In the genomic region with DNA sequence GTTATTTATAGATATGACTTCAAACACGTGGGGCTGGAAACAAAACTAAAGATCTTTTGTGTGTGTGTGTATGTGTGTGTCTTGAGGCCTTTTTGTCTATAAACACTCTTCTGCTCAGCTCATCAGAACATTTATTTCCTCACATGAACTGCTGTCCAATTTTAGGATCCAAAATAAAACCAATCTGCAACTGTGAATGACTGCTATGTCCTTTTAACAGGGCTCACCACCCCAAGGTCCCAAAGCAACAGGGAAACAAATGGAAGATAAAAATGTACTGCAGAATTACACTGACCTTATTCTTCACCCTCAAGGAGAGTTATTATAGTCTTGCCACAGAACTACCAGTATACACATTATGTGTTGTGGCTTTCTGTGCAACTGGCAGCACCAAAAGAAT, we compare ENCODE assay signal across 20 mouse cellular contexts. TPM values are rescaled to one million over a fixed set of nuclear protein-coding genes. Genes with fewer than 3 reads are reported as not detected.
DNase-seq lines count a peak whose midpoint lies in the region; ATAC-seq and TF ChIP-seq lines count a peak whose summit lies in the region.
"Had no signal": no experiment of that assay in that cellular context is flagged by ENCODE, and none has a peak within 500 bp of the region (broad histone marks: within the 10 kb centered on the region; RNA-seq: fewer than 3 reads in every experiment).

No protein-coding gene starts in this region.

- WGBS in heart, adult 2 months: 11% methylated on average over 1 of the region's 1 CpGs
- WGBS in macrophage (ENCODE audit: missing documents): 43% methylated on average over 1 of the region's 1 CpGs
- 81% methylated on average over 1 of the region's 1 CpGs for WGBS in hindbrain, embryonic 13.5 days

- no peaks in the 10 kb centered on the region for H3K9me3 ChIP-seq in hindbrain, embryonic 13.5 days
- H3K9me3 ChIP-seq: embryonic facial prominence, embryonic 15.5 days; forebrain, embryonic 15.5 days; heart, embryonic 13.5 days; intestine, embryonic 15.5 days had no signal

- no peak for DNase-seq in heart, adult 2 months
- no peak for DNase-seq in heart, postnatal 4 days
- no peak for DNase-seq in layer of hippocampus, adult 2 months (ENCODE audit: low spot score in 2 of 2)
- DNase-seq in layer of hippocampus, postnatal 25 days (ENCODE audit: extremely low spot score in 1 of 2, low spot score in 1 of 2): no peak
- DNase-seq: adrenal gland, adult 8-10 months; adrenal gland, postnatal 36 days; cerebellum, adult 11 months; cerebellum, adult 8-10 months; cerebellum, postnatal 14 days; embryo, embryonic 11 days; gastrocnemius, postnatal 10 days; kidney, adult 18-20 months had no signal

- TF ChIP-seq EP300 in heart, adult 2 months (IDR thresholded peaks at IDR 0.05; ENCODE audit: insufficient read depth, low read depth, low read length): no peak

- peak overlapping the region; percentile 87 for H3K27ac ChIP-seq in heart, adult 2 months
- H3K27ac ChIP-seq in layer of hippocampus, adult 2 months: peak overlapping the region; percentile 32; the same call in 1 of the 2 replicates
- peak overlapping the region; percentile 22 for H3K27ac ChIP-seq in macrophage
- H3K27ac ChIP-seq in hindbrain, embryonic 13.5 days: no peak overlapping the region
- H3K27ac ChIP-seq: embryonic facial prominence, embryonic 15.5 days; forebrain, embryonic 15.5 days; heart, embryonic 13.5 days; hindbrain, embryonic 14.5 days; intestine, embryonic 15.5 days had no signal

- no peak for TF ChIP-seq POLR2A in heart, adult 2 months (IDR thresholded peaks at IDR 0.05; ENCODE audit: insufficient read depth, low read depth, low read length)

- no peak overlapping the region for H3K4me2 ChIP-seq in hindbrain, embryonic 13.5 days
- H3K4me2 ChIP-seq: embryonic facial prominence, embryonic 15.5 days; forebrain, embryonic 15.5 days; heart, embryonic 13.5 days; hindbrain, embryonic 14.5 days; intestine, embryonic 15.5 days had no signal

- H3K36me3 ChIP-seq in heart, adult 2 months (ENCODE audit: control insufficient read depth, insufficient read depth, low read length): peaks cover 18% of the 10 kb centered on the region
- H3K36me3 ChIP-seq in macrophage (ENCODE audit: inconsistent target): no peaks in the 10 kb centered on the region
- H3K36me3 ChIP-seq in hindbrain, embryonic 13.5 days: peaks cover 16% of the 10 kb centered on the region

- H3K79me2 ChIP-seq in heart, adult 2 months (replicated peaks; ENCODE audit: control insufficient read depth, insufficient read depth, low read length): peaks cover 1% of the 10 kb centered on the region; the same call in 1 of the 2 replicates
- H3K79me2 ChIP-seq in macrophage (ENCODE audit: inconsistent target): peaks cover 41% of the 10 kb centered on the region

- no peak for TF ChIP-seq CTCF in heart, adult 2 months (IDR thresholded peaks at IDR 0.05)
- TF ChIP-seq CTCF in layer of hippocampus, adult 2 months (conservative IDR thresholded peaks at IDR 0.05): no peak

- peaks cover 4% of the 10 kb centered on the region for H3K4me1 ChIP-seq in heart, adult 2 months (ENCODE audit: control insufficient read depth, insufficient read depth, low read length)
- H3K4me1 ChIP-seq in hindbrain, embryonic 13.5 days (replicated peaks): no peaks in the 10 kb centered on the region
- H3K4me1 ChIP-seq: embryonic facial prominence, embryonic 15.5 days; forebrain, embryonic 15.5 days; intestine, embryonic 15.5 days had no signal

- no peak for ATAC-seq in hindbrain, embryonic 13.5 days (ENCODE audit: low FRiP score)
- ATAC-seq: forebrain, embryonic 15.5 days; intestine, embryonic 15.5 days had no signal

- H3K9ac ChIP-seq in heart, adult 2 months (ENCODE audit: low read depth, low read length): no peak overlapping the region
- H3K9ac ChIP-seq in hindbrain, embryonic 13.5 days: no peak overlapping the region
- H3K9ac ChIP-seq: embryonic facial prominence, embryonic 15.5 days; forebrain, embryonic 15.5 days; heart, embryonic 13.5 days; hindbrain, embryonic 14.5 days; intestine, embryonic 15.5 days had no signal

- no peak overlapping the region for H3K4me3 ChIP-seq in heart, adult 2 months
- H3K4me3 ChIP-seq in layer of hippocampus, adult 2 months: no peak overlapping the region
- no peak overlapping the region for H3K4me3 ChIP-seq in macrophage (ENCODE audit: inconsistent target)
- no peak overlapping the region for H3K4me3 ChIP-seq in hindbrain, embryonic 13.5 days
- H3K4me3 ChIP-seq: embryonic facial prominence, embryonic 15.5 days; erythroblast, embryonic 14.5 days; forebrain, embryonic 15.5 days; heart, embryonic 13.5 days; intestine, embryonic 15.5 days had no signal

- no peaks in the 10 kb centered on the region for H3K27me3 ChIP-seq in heart, adult 2 months (ENCODE audit: control insufficient read depth, insufficient read depth, low read length)
- no peaks in the 10 kb centered on the region for H3K27me3 ChIP-seq in hindbrain, embryonic 13.5 days
- H3K27me3 ChIP-seq: embryonic facial prominence, embryonic 15.5 days; forebrain, embryonic 15.5 days; heart, embryonic 13.5 days; intestine, embryonic 15.5 days had no signal

- intact Hi-C loops in heart, adult 2 months (cut with DNase I): no loop called here

RNA-seq across cellular contexts. Expression of a gene that starts 11.2 kb away (rescaled TPM):
- total RNA-seq in heart, adult 2 months (2021): 10 to 100 TPM; 43.1 to 54.1 TPM
- 66.4 and 87.7 TPM in 2 replicates for polyA plus RNA-seq in heart, adult 2 months (2012; rRNA removed)
- total RNA-seq in heart, postnatal 4 days (2021): 10 to 100 TPM; 28.4 to 31.1 TPM
- 10 to 100 TPM; 73.9 to 75.3 TPM for total RNA-seq in layer of hippocampus, adult 2 months (2021)
- 10 to 100 TPM; 72.0 to 74.3 TPM for total RNA-seq in layer of hippocampus, postnatal 25 days (2021)
- 10 to 100 TPM; 10.3 to 38.4 (median 22.3) TPM for total RNA-seq in macrophage (2018; cell fraction: chromatin; rRNA removed)
- 10 to 100 TPM; 20.8 to 37.4 (median 29.2) TPM for total RNA-seq in macrophage (2018; cell fraction: cytosol; rRNA removed)
- total RNA-seq in macrophage (2018; cell fraction: nucleus; rRNA removed): 10 to 100 TPM; 15.8 to 39.1 (median 27.7) TPM
- 18.4 to 29.2 TPM (median 20.7 TPM) in 3 replicates for polyA plus RNA-seq in macrophage (2018)
- polyA plus RNA-seq in hindbrain, embryonic 13.5 days (2015; fragmentation: Nextera tagmentation; extraction: Ambion mirVana): 35.0 and 35.2 TPM in 2 replicates

RNA-seq across cellular contexts. Expression of a gene that starts 11.4 kb away (rescaled TPM):
- 1 to 10 TPM; 7.1 to 8.5 TPM for total RNA-seq in heart, adult 2 months (2021)
- polyA plus RNA-seq in heart, adult 2 months (2012; rRNA removed): 3.2 and 3.9 TPM in 2 replicates
- total RNA-seq in heart, postnatal 4 days (2021): 1 to 10 TPM; 4.3 to 4.5 TPM
- 1 to 10 TPM; 6.7 to 10.0 TPM for total RNA-seq in layer of hippocampus, adult 2 months (2021)
- total RNA-seq in layer of hippocampus, postnatal 25 days (2021): 1 to 10 TPM; 7.1 to 7.9 TPM
- 10 to 100 TPM in 7 of 26 experiments, 1 to 10 TPM in 19; 2.0 to 20.3 (median 6.0) TPM for total RNA-seq in macrophage (2018; cell fraction: chromatin; rRNA removed)
- total RNA-seq in macrophage (2018; cell fraction: cytosol; rRNA removed): 1 to 10 TPM in 25 of 26 experiments, under 1 TPM in 1; 0.48 to 8.3 (median 5.1) TPM
- 10 to 100 TPM in 5 of 26 experiments, 1 to 10 TPM in 21; 1.4 to 15.6 (median 5.5) TPM for total RNA-seq in macrophage (2018; cell fraction: nucleus; rRNA removed)
- polyA plus RNA-seq in macrophage (2018): 2.3 to 5.9 TPM (median 4.5 TPM) in 3 replicates
- 20.8 and 24.3 TPM in 2 replicates for polyA plus RNA-seq in hindbrain, embryonic 13.5 days (2015; fragmentation: Nextera tagmentation; extraction: Ambion mirVana)

RNA-seq across cellular contexts. Expression of a gene that starts 30.7 kb away (rescaled TPM):
- 10 to 100 TPM; 14.7 to 15.3 TPM for total RNA-seq in heart, adult 2 months (2021)
- polyA plus RNA-seq in heart, adult 2 months (2012; rRNA removed): 12.7 and 15.4 TPM in 2 replicates
- total RNA-seq in heart, postnatal 4 days (2021): 10 to 100 TPM; 21.3 to 22.1 TPM
- 10 to 100 TPM; 49.7 to 50.4 TPM for total RNA-seq in layer of hippocampus, adult 2 months (2021)
- total RNA-seq in layer of hippocampus, postnatal 25 days (2021): 10 to 100 TPM; 44.8 to 47.1 TPM
- total RNA-seq in macrophage (2018; cell fraction: chromatin; rRNA removed): 100 to 1,000 TPM; 128 to 220 (median 191) TPM
- 10 to 100 TPM; 17.3 to 34.8 (median 24.0) TPM for total RNA-seq in macrophage (2018; cell fraction: cytosol; rRNA removed)
- total RNA-seq in macrophage (2018; cell fraction: nucleus; rRNA removed): 100 to 1,000 TPM in 4 of 26 experiments, 10 to 100 TPM in 22; 59.2 to 156 (median 87.2) TPM
- polyA plus RNA-seq in macrophage (2018): 17.9 to 25.2 TPM (median 19.3 TPM) in 3 replicates
- polyA plus RNA-seq in hindbrain, embryonic 13.5 days (2015; fragmentation: Nextera tagmentation; extraction: Ambion mirVana): 21.8 and 24.4 TPM in 2 replicates

RNA-seq across cellular contexts. Expression of a gene that starts 49.6 kb away (rescaled TPM):
- 10 to 100 TPM; 18.6 to 20.7 TPM for total RNA-seq in heart, adult 2 months (2021)
- polyA plus RNA-seq in heart, adult 2 months (2012; rRNA removed): 39.0 and 39.7 TPM in 2 replicates
- 10 to 100 TPM; 83.1 to 84.8 TPM for total RNA-seq in heart, postnatal 4 days (2021)
- 10 to 100 TPM; 65.1 to 66.2 TPM for total RNA-seq in layer of hippocampus, adult 2 months (2021)
- total RNA-seq in layer of hippocampus, postnatal 25 days (2021): 10 to 100 TPM; 64.1 to 68.9 TPM
- 10 to 100 TPM; 30.3 to 78.8 (median 56.1) TPM for total RNA-seq in macrophage (2018; cell fraction: chromatin; rRNA removed)
- total RNA-seq in macrophage (2018; cell fraction: cytosol; rRNA removed): 10 to 100 TPM; 52.7 to 86.6 (median 65.2) TPM
- 10 to 100 TPM; 32.6 to 80.6 (median 48.6) TPM for total RNA-seq in macrophage (2018; cell fraction: nucleus; rRNA removed)
- polyA plus RNA-seq in macrophage (2018): 71.8 to 86.9 TPM (median 78.6 TPM) in 3 replicates
- 88.6 and 89.0 TPM in 2 replicates for polyA plus RNA-seq in hindbrain, embryonic 13.5 days (2015; fragmentation: Nextera tagmentation; extraction: Ambion mirVana)

RNA-seq across cellular contexts. Expression of a gene that starts 49.6 kb away (rescaled TPM):
- 1 to 10 TPM; 4.0 to 4.2 TPM for total RNA-seq in heart, adult 2 months (2021)
- polyA plus RNA-seq in heart, adult 2 months (2012; rRNA removed): 5.3 and 6.2 TPM in 2 replicates
- total RNA-seq in heart, postnatal 4 days (2021): 10 to 100 TPM; 12.7 to 13.9 TPM
- 10 to 100 TPM; 11.0 to 12.4 TPM for total RNA-seq in layer of hippocampus, adult 2 months (2021)
- total RNA-seq in layer of hippocampus, postnatal 25 days (2021): 10 to 100 TPM in 1 of 2 experiments, 1 to 10 TPM in 1; 8.9 to 12.1 TPM
- total RNA-seq in macrophage (2018; cell fraction: chromatin; rRNA removed): 10 to 100 TPM; 10.4 to 73.8 (median 46.7) TPM
- total RNA-seq in macrophage (2018; cell fraction: cytosol; rRNA removed): 10 to 100 TPM in 2 of 26 experiments, 1 to 10 TPM in 24; 3.6 to 12.3 (median 7.3) TPM
- 10 to 100 TPM; 13.2 to 53.6 (median 30.1) TPM for total RNA-seq in macrophage (2018; cell fraction: nucleus; rRNA removed)
- 7.1 to 9.6 TPM (median 7.2 TPM) in 3 replicates for polyA plus RNA-seq in macrophage (2018)
- polyA plus RNA-seq in hindbrain, embryonic 13.5 days (2015; fragmentation: Nextera tagmentation; extraction: Ambion mirVana): 12.1 and 15.7 TPM in 2 replicates
